Mouse (Mus musculus) CH12F3 (cell line): ENCODE results near the gene Olfr1412.

ENCODE experiments used
- in situ Hi-C: fragments of 300-500 bp; cut with MboI; formaldehyde crosslinking; loops from 2 replicates; pipeline ENCODE4 v1.14.3; 2020; ENCODE audit warnings: low sequenced_read_pairs

Olfr1412 gene

GRCm38 (mm10) chr1:92585479-92585878 is at the start of gene Olfr1412:
Gene Olfr1412 (plus strand): TSS chr1:92585779.
- in situ Hi-C loops: no loop called here

GRCm38 (mm10) chr1:92536972-92537371 is 48.6 kb upstream of the Olfr1412 start:
- in situ Hi-C loops: no loop called here

GRCm38 (mm10) chr1:92539071-92539470 is 46.5 kb upstream of the Olfr1412 start:
- in situ Hi-C loops: no loop called here

- in situ Hi-C loops: no loop called here
These were observed 39.6 kb upstream of the Olfr1412 start for GRCm38 (mm10) chr1:92545929-92546328.

GRCm38 (mm10) chr1:92571022-92571421 is 14.6 kb upstream of the Olfr1412 start, which contains the start of gene Olfr1413:
Gene Olfr1413 (plus strand): TSS chr1:92571322.
- in situ Hi-C loops: no loop called here

- in situ Hi-C loops: no loop called here
These were observed 8.5 kb downstream of the Olfr1412 start, which contains the start of gene Olfr1411 for GRCm38 (mm10) chr1:92594111-92594510. Gene Olfr1411 (plus strand): TSS chr1:92594411.

GRCm38 (mm10) chr1:92596019-92596418 is 10.4 kb downstream of the Olfr1412 start:
- in situ Hi-C loops: no loop called here

GRCm38 (mm10) chr1:92605482-92605881 is 19.9 kb downstream of the Olfr1412 start, which contains the start of gene Olfr1410:
Gene Olfr1410 (plus strand): TSS chr1:92605782.
- in situ Hi-C loops: loop anchor here (5.0 to 25.0 kb wide), 2 partner anchors 83 to 643 kb away; no protein-coding TSS in a partner anchor

GRCm38 (mm10) chr1:92607711-92608110 is 22.1 kb downstream of the Olfr1412 start:
- in situ Hi-C loops: loop anchor here (5.0 to 25.0 kb wide), 2 partner anchors 85 to 645 kb away; no protein-coding TSS in a partner anchor

GRCm38 (mm10) chr1:92611008-92611407 is 25.4 kb downstream of the Olfr1412 start:
- in situ Hi-C loops: loop anchor here (25.0 kb wide), 1 partner anchor 649 kb away; no protein-coding TSS in a partner anchor

GRCm38 (mm10) chr1:92613175-92613574 is 27.6 kb downstream of the Olfr1412 start:
- in situ Hi-C loops: loop anchor here (25.0 kb wide), 1 partner anchor 651 kb away; no protein-coding TSS in a partner anchor

- in situ Hi-C loops: loop anchor here (25.0 kb wide), 1 partner anchor 652 kb away; no protein-coding TSS in a partner anchor
These were observed 28.9 kb downstream of the Olfr1412 start for GRCm38 (mm10) chr1:92614516-92614915.

GRCm38 (mm10) chr1:92616046-92616445 is 30.5 kb downstream of the Olfr1412 start:
- in situ Hi-C loops: loop anchor here (25.0 kb wide), 1 partner anchor 654 kb away; no protein-coding TSS in a partner anchor

- in situ Hi-C loops: loop anchor here (25.0 kb wide), 1 partner anchor 655 kb away; no protein-coding TSS in a partner anchor
These were observed 31.9 kb downstream of the Olfr1412 start, which contains the start of gene Olfr12 for GRCm38 (mm10) chr1:92617488-92617887. Gene Olfr12 (plus strand): TSS chr1:92617788.

- in situ Hi-C loops: loop anchor here (25.0 kb wide), 1 partner anchor 656 kb away; no protein-coding TSS in a partner anchor
These were observed 32.8 kb downstream of the Olfr1412 start for GRCm38 (mm10) chr1:92618360-92618759.

- in situ Hi-C loops: no loop called here
These were observed 42.6 kb downstream of the Olfr1412 start for GRCm38 (mm10) chr1:92628227-92628626.

GRCm38 (mm10) chr1:92632196-92632595 is 46.6 kb downstream of the Olfr1412 start:
- in situ Hi-C loops: no loop called here

- in situ Hi-C loops: no loop called here
These were observed 47.4 kb downstream of the Olfr1412 start for GRCm38 (mm10) chr1:92632948-92633347.

- in situ Hi-C loops: no loop called here
These were observed 48.1 kb downstream of the Olfr1412 start for GRCm38 (mm10) chr1:92633726-92634125.

- in situ Hi-C loops: no loop called here
These were observed 49.0 kb downstream of the Olfr1412 start for GRCm38 (mm10) chr1:92634569-92634968.

- in situ Hi-C loops: no loop called here
These were observed 49.5 kb downstream of the Olfr1412 start for GRCm38 (mm10) chr1:92634976-92635599.

GRCm38 (mm10) chr1:92636015-92636414 is 50.4 kb downstream of the Olfr1412 start:
- in situ Hi-C loops: no loop called here
